ENCODE assay signal across 11 mouse cellular contexts in genomic region chr8:12278663-12279312, GRCm38 (mm10). TPM values are rescaled to one million over a fixed set of nuclear protein-coding genes. Genes with fewer than 3 reads are reported as not detected.
DNase-seq lines count a peak whose midpoint lies in the region; ATAC-seq and TF ChIP-seq lines count a peak whose summit lies in the region.
"Had no signal": no experiment of that assay in that cellular context is flagged by ENCODE, and none has a peak within 500 bp of the region (broad histone marks: within the 10 kb centered on the region; RNA-seq: fewer than 3 reads in every experiment).

A230072I06Rik (plus strand) TSS chr8:12278819.

- TF ChIP-seq CTCF in lung, postnatal 0 days (IDR thresholded peaks at IDR 0.05) = no peak
- TF ChIP-seq CTCF in lung, adult 2 months (IDR thresholded peaks at IDR 0.05; ENCODE audit: insufficient read depth, low read length) = no peak

- 29% methylated on average over 12 of the region's 12 CpGs for WGBS in heart, embryonic 14.5 days
- WGBS in lung, postnatal 0 days = 54% methylated on average over 12 of the region's 12 CpGs
- WGBS in lung, adult 2 months = 66% methylated on average over 12 of the region's 12 CpGs
- 11% methylated on average over 12 of the region's 12 CpGs for WGBS in forebrain, embryonic 16.5 days

- DNase-seq in heart, postnatal 14 days = no peak
- DNase-seq in lung, postnatal 0 days (ENCODE audit: low spot score) = peak; percentile 67
- DNase-seq in lung, adult 2 months = no peak
- peak; percentile 13 for DNase-seq in right cerebral cortex, postnatal 25 days
- no peak for DNase-seq in MN1 (ENCODE audit: low spot score)
- DNase-seq in spleen, adult 12 weeks (ENCODE audit: low spot score) = no peak

- no peak for ATAC-seq in heart, embryonic 14.5 days (ENCODE audit: insufficient number of reproducible peaks, insufficient read depth, low FRiP score, low read depth)
- ATAC-seq in lung, postnatal 0 days = peak; percentile 46; the same call in 1 of the 2 replicates
- peak; percentile 72 for ATAC-seq in forebrain, embryonic 16.5 days

- H3K9ac ChIP-seq in heart, embryonic 14.5 days (ENCODE audit: low read length) = no peak within 1 kb of the TSS
- H3K9ac ChIP-seq in lung, postnatal 0 days (replicated peaks; ENCODE audit: low read depth) = no peak within 1 kb of the TSS
- H3K9ac ChIP-seq in forebrain, embryonic 16.5 days (replicated peaks; ENCODE audit: low read depth, low read length) = 0 out of 2 replicates have a peak within 1 kb of the TSS, but pooled peaks have one; percentile 6

- no peak within 1 kb of the TSS for H3K4me3 ChIP-seq in heart, embryonic 14.5 days (ENCODE audit: control insufficient read depth in 1 of 2, insufficient read depth in 1 of 2, low read depth in 1 of 2, low read length in 2 of 2)
- H3K4me3 ChIP-seq in lung, postnatal 0 days (ENCODE audit: low read depth, low read length) = no peak within 1 kb of the TSS
- H3K4me3 ChIP-seq in lung, adult 2 months (replicated peaks; ENCODE audit: extremely low read depth, low read depth, low read length) = no peak within 1 kb of the TSS
- no peak within 1 kb of the TSS for H3K4me3 ChIP-seq in forebrain, embryonic 16.5 days (replicated peaks; ENCODE audit: low read length)

- intact Hi-C loops in heart, postnatal 14 days (cut with DNase I) = no loop called here

- H3K9me3 ChIP-seq in heart, embryonic 14.5 days (ENCODE audit: control insufficient read depth, low read length) = no peaks in the 10 kb centered on the region
- no peaks in the 10 kb centered on the region for H3K9me3 ChIP-seq in lung, postnatal 0 days (ENCODE audit: low read length)
- H3K9me3 ChIP-seq in forebrain, embryonic 16.5 days (ENCODE audit: control insufficient read depth, low read length) = no peaks in the 10 kb centered on the region

- H3K4me1 ChIP-seq in heart, embryonic 14.5 days (ENCODE audit: control insufficient read depth in 2 of 2, insufficient read depth in 2 of 2, low read length in 2 of 2) = peaks cover 19 to 20% of the 10 kb centered on the region in 2 experiments
- H3K4me1 ChIP-seq in lung, postnatal 0 days (ENCODE audit: insufficient read depth, low read depth, low read length) = peaks cover 7% of the 10 kb centered on the region
- peaks cover 3% of the 10 kb centered on the region; the same call in 1 of the 2 replicates for H3K4me1 ChIP-seq in lung, adult 2 months (ENCODE audit: control insufficient read depth, insufficient read depth, low read length)
- peaks cover 38% of the 10 kb centered on the region for H3K4me1 ChIP-seq in forebrain, embryonic 16.5 days (replicated peaks; ENCODE audit: control insufficient read depth, insufficient read depth, low read length)

- TF ChIP-seq EP300 in lung, postnatal 0 days (IDR thresholded peaks at IDR 0.05) = no peak

- H3K4me2 ChIP-seq in heart, embryonic 14.5 days (ENCODE audit: low read length) = peak within 1 kb of the TSS; percentile 36
- H3K4me2 ChIP-seq in lung, postnatal 0 days (replicated peaks; ENCODE audit: low read depth, low read length) = no peak within 1 kb of the TSS
- no peak within 1 kb of the TSS for H3K4me2 ChIP-seq in forebrain, embryonic 16.5 days (ENCODE audit: low read length)
- H3K4me2 ChIP-seq: liver, embryonic 11.5 days had no signal

- H3K27me3 ChIP-seq in heart, embryonic 14.5 days (ENCODE audit: control insufficient read depth, insufficient read depth, low read length) = no peaks in the 10 kb centered on the region
- H3K27me3 ChIP-seq in lung, postnatal 0 days (replicated peaks; ENCODE audit: insufficient read depth, low read length) = no peaks in the 10 kb centered on the region
- H3K27me3 ChIP-seq in forebrain, embryonic 16.5 days (replicated peaks; ENCODE audit: control insufficient read depth, insufficient read depth, low read length) = no peaks in the 10 kb centered on the region

- no peak for TF ChIP-seq POLR2A in lung, adult 2 months (IDR thresholded peaks at IDR 0.05; ENCODE audit: borderline replicate concordance, extremely low read depth, low read depth, low read length)

- no peaks in the 10 kb centered on the region for H3K36me3 ChIP-seq in heart, embryonic 14.5 days (ENCODE audit: control insufficient read depth, insufficient read depth, low read length)
- H3K36me3 ChIP-seq in lung, postnatal 0 days (ENCODE audit: insufficient read depth, low read length) = no peaks in the 10 kb centered on the region
- H3K36me3 ChIP-seq in forebrain, embryonic 16.5 days (ENCODE audit: control insufficient read depth, insufficient read depth) = no peaks in the 10 kb centered on the region

- H3K27ac ChIP-seq in heart, embryonic 14.5 days (replicated peaks in 1 of 2; ENCODE audit: control insufficient read depth in 1 of 2, insufficient read depth in 1 of 2, low read depth in 2 of 2, low read length in 2 of 2) = peak within 1 kb of the TSS; percentile 35 to 38; a peak in 1 of 4 replicates
- no peak within 1 kb of the TSS for H3K27ac ChIP-seq in lung, postnatal 0 days (ENCODE audit: low read length)
- peak within 1 kb of the TSS; percentile 39 for H3K27ac ChIP-seq in forebrain, embryonic 16.5 days (ENCODE audit: low read length)

RNA-seq across cellular contexts. Expression of gene A230072I06Rik, which starts in this region (rescaled TPM):
- polyA plus RNA-seq in heart, embryonic 14.5 days (2014; fragmentation: Nextera tagmentation; extraction: Ambion mirVana) = not detected in 2 replicates
- not detected for total RNA-seq in heart, postnatal 14 days (2021)
- not detected in 2 replicates for polyA plus RNA-seq in lung, postnatal 0 days (2015; fragmentation: Nextera tagmentation; extraction: Ambion mirVana)
- polyA plus RNA-seq in lung, adult 2 months (2012; rRNA removed) = not detected in 2 replicates
- 0.17 and 0.77 TPM in 2 replicates for polyA plus RNA-seq in forebrain, embryonic 16.5 days (2015; fragmentation: Nextera tagmentation; extraction: Ambion mirVana)
- total RNA-seq: adrenal gland, postnatal 36 days had no signal
- polyA plus RNA-seq: embryonic facial prominence, embryonic 11.5 days; liver, embryonic 11.5 days had no signal

Comparison
In these comparisons a context has a peak if more than half of its experiments do, and no peak if none do; other contexts are left out.
1. Peak in DNase-seq and ATAC-seq in lung, postnatal 0 days; RNA of the gene not detected or under 1 TPM.
2. Peak in ATAC-seq, H3K27ac ChIP-seq and H3K9ac ChIP-seq in forebrain, embryonic 16.5 days; RNA of the gene not detected or under 1 TPM.